Mouse (Mus musculus) lung, adult 2 months (tissue): Measurements from ENCODE around the gene Blnk.

Experiments used
- CTCF ChIP-seq: fragments of 200-500 bp; IDR thresholded peaks from 2 replicates; pipeline ENCODE4 v1.5.1; 2011; ENCODE audit warnings: mild to moderate bottlenecking, low read length, control low read depth; ENCODE audit not compliant: insufficient read depth
- POLR2A ChIP-seq: fragments of 200-500 bp; IDR thresholded peaks from 2 replicates; pipeline ENCODE4 v1.6.1; 2011; ENCODE audit warnings: low read depth, mild to moderate bottlenecking, control low read depth, low read length, borderline replicate concordance; ENCODE audit errors: extremely low read depth

- TF ChIP-seq CTCF (no peak), POLR2A (no peak)
Observed at GRCm38 (mm10) chr19:41008674-41009395, 14.5 kb upstream of the Blnk start.
